Mouse (Mus musculus) lung, embryonic 15.5 days (tissue): ENCODE results near the gene Slc22a5. TPM values are rescaled to one million over a fixed set of nuclear protein-coding genes. Genes with fewer than 3 reads are reported as not detected.
A peak's percentile ranks its signal among the peaks of the same experiment; 100 is the strongest.

Experiments
- ATAC-seq: fragments of 200-750 bp; cut with Nextera tagmentation; 2 replicates; pipeline ENCODE4 v1.8.0; 2017; ENCODE audit warnings: moderate number of reproducible peaks, borderline replicate concordance; ENCODE audit not compliant: low FRiP score, low TSS enrichment; ENCODE audit errors: extremely low read depth
- H3K27ac ChIP-seq: fragments of 300-500 bp; sonication (generic); 2 replicates; pipeline ENCODE4 v1.5.1; 2015; ENCODE audit warnings: moderate library complexity, mild to moderate bottlenecking, inconsistent platforms
- H3K27me3 ChIP-seq: fragments of 300-500 bp; sonication (generic); 2 replicates; pipeline ENCODE4 v1.6.1; 2015; ENCODE audit warnings: inconsistent platforms
- H3K36me3 ChIP-seq: fragments of 300-500 bp; sonication (generic); 2 replicates; pipeline ENCODE4 v1.6.1; 2015; ENCODE audit warnings: inconsistent platforms
- H3K4me1 ChIP-seq: fragments of 300-500 bp; sonication (generic); 2 replicates; pipeline ENCODE4 v1.6.1; 2015; ENCODE audit warnings: inconsistent platforms
- H3K4me2 ChIP-seq: fragments of 300-500 bp; sonication (generic); 2 replicates; pipeline ENCODE4 v1.6.1; 2015; ENCODE audit warnings: inconsistent platforms, mild to moderate bottlenecking, moderate library complexity
- H3K4me3 ChIP-seq: fragments of 300-500 bp; sonication (generic); 2 replicates; pipeline ENCODE4 v1.5.1; 2015; ENCODE audit warnings: mild to moderate bottlenecking, inconsistent platforms
- H3K9ac ChIP-seq: fragments of 300-500 bp; sonication (generic); 2 replicates; pipeline ENCODE4 v1.6.1; 2015; ENCODE audit warnings: inconsistent platforms
- H3K9me3 ChIP-seq: fragments of 300-500 bp; sonication (generic); 2 replicates; pipeline ENCODE4 v1.6.1; 2016; ENCODE audit warnings: inconsistent platforms
- WGBS: fragments of 180-500 bp; shearing (Covaris S2); methylation state at CpG from one replicate; pipeline ENCODE4 v1.1.7; 2015; 5-methylcytosine and 5-hydroxymethylcytosine counted together
- polyA plus RNA-seq: library from polyadenylated mRNA; unstranded; fragments of >200 nt; fragmentation: Nextera tagmentation; extraction: Ambion mirVana; gene quantifications from 2 replicates; pipeline ENCODE4 v1.2.1, GENCODE M21; 2015

Gene Slc22a5
- polyA plus RNA-seq, 1 experiment from 2014 or later, result 8.9 TPM

GRCm38 (mm10) chr11:53902741-53903140 is 11.3 kb upstream of the Slc22a5 start:
- Histone ChIP-seq H3K9ac (no peak overlapping the region), H3K4me3 (no peak overlapping the region), H3K27ac (no peak overlapping the region), H3K9me3 (no peaks in the 10 kb centered on the region), H3K36me3 (no peaks in the 10 kb centered on the region), H3K27me3 (no peaks in the 10 kb centered on the region), H3K4me1 (peaks cover 13% of the 10 kb centered on the region; the same call in 1 of the 2 replicates), H3K4me2 (no peak overlapping the region)
- 90% methylated on average over 14 of the region's 14 CpGs for WGBS
- no peak for ATAC-seq

GRCm38 (mm10) chr11:53900991-53901390 is 9.5 kb upstream of the Slc22a5 start:
- Histone ChIP-seq H3K4me1 (peaks cover 13% of the 10 kb centered on the region; the same call in 1 of the 2 replicates), H3K4me3 (no peak overlapping the region), H3K4me2 (no peak overlapping the region), H3K36me3 (no peaks in the 10 kb centered on the region), H3K9ac (no peak overlapping the region), H3K27ac (no peak overlapping the region), H3K9me3 (no peaks in the 10 kb centered on the region), H3K27me3 (no peaks in the 10 kb centered on the region)
- 28% methylated on average over 1 of the region's 1 CpGs for WGBS
- ATAC-seq, result no peak

GRCm38 (mm10) chr11:53899981-53900380 is 8.5 kb upstream of the Slc22a5 start:
- H3K27ac ChIP-seq, result no peak overlapping the region
- WGBS, result 88% methylated on average over 6 of the region's 6 CpGs
- H3K27me3 ChIP-seq, result no peaks in the 10 kb centered on the region
- H3K4me2 ChIP-seq, result no peak overlapping the region
- H3K9me3 ChIP-seq, result no peaks in the 10 kb centered on the region
- ATAC-seq, result no peak
- H3K9ac ChIP-seq, result no peak overlapping the region
- H3K36me3 ChIP-seq, result no peaks in the 10 kb centered on the region
- no peak overlapping the region for H3K4me3 ChIP-seq
- H3K4me1 ChIP-seq, result peaks cover 13% of the 10 kb centered on the region; the same call in 1 of the 2 replicates

GRCm38 (mm10) chr11:53899004-53899403 is 7.5 kb upstream of the Slc22a5 start:
- WGBS, result 57% methylated on average over 3 of the region's 3 CpGs

GRCm38 (mm10) chr11:53896935-53897334 is 5.5 kb upstream of the Slc22a5 start:
- H3K27me3 ChIP-seq, result no peaks in the 10 kb centered on the region
- 75% methylated on average over 6 of the region's 6 CpGs for WGBS
- ATAC-seq, result no peak

More at GRCm38 (mm10) chr11:53899004-53899403, 7.5 kb upstream of the Slc22a5 start:
- Histone ChIP-seq H3K27ac (no peak overlapping the region), H3K4me3 (no peak overlapping the region), H3K36me3 (no peaks in the 10 kb centered on the region), H3K9ac (no peak overlapping the region), H3K4me2 (no peak overlapping the region), H3K9me3 (no peaks in the 10 kb centered on the region), H3K4me1 (peaks cover 10% of the 10 kb centered on the region; the same call in 1 of the 2 replicates), H3K27me3 (no peaks in the 10 kb centered on the region)
- ATAC-seq, result no peak

GRCm38 (mm10) chr11:53893451-53893850 is 2.0 kb upstream of the Slc22a5 start:
- no peak for ATAC-seq
- Histone ChIP-seq H3K27me3 (no peaks in the 10 kb centered on the region), H3K9me3 (no peaks in the 10 kb centered on the region), H3K36me3 (no peaks in the 10 kb centered on the region), H3K4me1 (peaks cover 23% of the 10 kb centered on the region), H3K4me3 (no peak overlapping the region), H3K9ac (no peak overlapping the region), H3K27ac (no peak overlapping the region), H3K4me2 (no peak overlapping the region)
- WGBS, result 58% methylated on average over 2 of the region's 2 CpGs

More at GRCm38 (mm10) chr11:53896935-53897334, 5.5 kb upstream of the Slc22a5 start:
- Histone ChIP-seq H3K9me3 (no peaks in the 10 kb centered on the region), H3K27ac (no peak overlapping the region), H3K4me2 (no peak overlapping the region), H3K36me3 (no peaks in the 10 kb centered on the region), H3K4me1 (peaks cover 3% of the 10 kb centered on the region; the same call in 1 of the 2 replicates), H3K4me3 (no peak overlapping the region), H3K9ac (no peak overlapping the region)

GRCm38 (mm10) chr11:53892716-53893416 is 1.4 kb upstream of the Slc22a5 start:
- H3K4me1 ChIP-seq, result peaks cover 23% of the 10 kb centered on the region
- no peak overlapping the region for H3K4me2 ChIP-seq
- no peak overlapping the region for H3K4me3 ChIP-seq
- no peaks in the 10 kb centered on the region for H3K27me3 ChIP-seq
- no peaks in the 10 kb centered on the region for H3K36me3 ChIP-seq
- ATAC-seq, result no peak
- H3K9me3 ChIP-seq, result no peaks in the 10 kb centered on the region
- no peak overlapping the region for H3K27ac ChIP-seq
- H3K9ac ChIP-seq, result no peak overlapping the region
- WGBS, result 34% methylated on average over 9 of the region's 9 CpGs

GRCm38 (mm10) chr11:53890906-53891504 is 455 bp downstream of the Slc22a5 start:
- peak overlapping the region; percentile 64 for H3K27ac ChIP-seq
- ATAC-seq, result no peak
- peak overlapping the region; percentile 56 for H3K4me3 ChIP-seq
- H3K4me1 ChIP-seq, result peaks cover 23% of the 10 kb centered on the region
- 3% methylated on average over 33 of the region's 33 CpGs for WGBS
- H3K27me3 ChIP-seq, result no peaks in the 10 kb centered on the region
- H3K9ac ChIP-seq, result peak overlapping the region; percentile 49
- H3K9me3 ChIP-seq, result no peaks in the 10 kb centered on the region
- no peaks in the 10 kb centered on the region for H3K36me3 ChIP-seq
- peak overlapping the region; percentile 95 for H3K4me2 ChIP-seq

GRCm38 (mm10) chr11:53890225-53890624 is 1.2 kb downstream of the Slc22a5 start:
- Histone ChIP-seq H3K9ac (no peak overlapping the region), H3K4me2 (peak overlapping the region; percentile 95), H3K36me3 (no peaks in the 10 kb centered on the region), H3K4me3 (peak overlapping the region; percentile 56; the same call in 1 of the 2 replicates), H3K27me3 (no peaks in the 10 kb centered on the region), H3K27ac (no peak overlapping the region), H3K9me3 (no peaks in the 10 kb centered on the region), H3K4me1 (peaks cover 23% of the 10 kb centered on the region)
- 73% methylated on average over 2 of the region's 2 CpGs for WGBS
- no peak for ATAC-seq

GRCm38 (mm10) chr11:53889091-53889645 is 2.3 kb downstream of the Slc22a5 start:
- no peak overlapping the region for H3K27ac ChIP-seq
- WGBS, result 45% methylated on average over 4 of the region's 4 CpGs
- peaks cover 23% of the 10 kb centered on the region for H3K4me1 ChIP-seq
- H3K4me3 ChIP-seq, result no peak overlapping the region
- H3K4me2 ChIP-seq, result no peak overlapping the region
- H3K9me3 ChIP-seq, result no peaks in the 10 kb centered on the region
- no peaks in the 10 kb centered on the region for H3K27me3 ChIP-seq
- H3K36me3 ChIP-seq, result no peaks in the 10 kb centered on the region
- ATAC-seq, result no peak
- H3K9ac ChIP-seq, result no peak overlapping the region

GRCm38 (mm10) chr11:53888242-53888641 is 3.2 kb downstream of the Slc22a5 start:
- no peak for ATAC-seq
- no peaks in the 10 kb centered on the region for H3K9me3 ChIP-seq
- no peak overlapping the region for H3K9ac ChIP-seq
- no peak overlapping the region for H3K4me3 ChIP-seq
- H3K27me3 ChIP-seq, result no peaks in the 10 kb centered on the region
- peaks cover 23% of the 10 kb centered on the region for H3K4me1 ChIP-seq
- H3K4me2 ChIP-seq, result no peak overlapping the region
- 83% methylated on average over 4 of the region's 4 CpGs for WGBS
- H3K27ac ChIP-seq, result no peak overlapping the region
- H3K36me3 ChIP-seq, result no peaks in the 10 kb centered on the region

GRCm38 (mm10) chr11:53883287-53883686 is 8.2 kb downstream of the Slc22a5 start:
- Histone ChIP-seq H3K36me3 (no peaks in the 10 kb centered on the region), H3K9ac (no peak overlapping the region), H3K27ac (no peak overlapping the region), H3K9me3 (no peaks in the 10 kb centered on the region), H3K4me1 (no peaks in the 10 kb centered on the region), H3K4me2 (no peak overlapping the region), H3K4me3 (no peak overlapping the region), H3K27me3 (no peaks in the 10 kb centered on the region)
- no peak for ATAC-seq
- WGBS, result 82% methylated on average over 2 of the region's 2 CpGs
